Mouse (Mus musculus) liver, adult 2 months (tissue): ENCODE data around the gene Sp2. TPM values are rescaled to one million over a fixed set of nuclear protein-coding genes. Genes with fewer than 3 reads are reported as not detected.

ENCODE experiments used
- DNase-seq: peaks from one replicate; pipeline ENCODE4 v3.0.0-alpha.2; 2011; ENCODE audit warnings: low read depth, low spot score; ENCODE audit errors: extremely low read depth
- H3K27ac ChIP-seq: fragments of 200-500 bp; replicated peaks from 2 replicates; pipeline ENCODE4 v1.5.1; 2012; ENCODE audit warnings: low read depth, mild to moderate bottlenecking, control low read depth, inconsistent platforms, low read length; ENCODE audit not compliant: insufficient read depth
- H3K27me3 ChIP-seq: fragments of 200-500 bp; 2 replicates; pipeline ENCODE4 v1.6.1; 2012; ENCODE audit warnings: mild to moderate bottlenecking, moderate library complexity, low read length, inconsistent platforms; ENCODE audit not compliant: control insufficient read depth, insufficient read depth
- H3K36me3 ChIP-seq: fragments of 200-500 bp; 2 replicates; pipeline ENCODE4 v1.6.1; 2012; ENCODE audit warnings: low read length, inconsistent platforms; ENCODE audit not compliant: control insufficient read depth, insufficient read depth
- H3K4me1 ChIP-seq: fragments of 200-500 bp; 2 replicates; pipeline ENCODE4 v1.6.1; 2011; ENCODE audit warnings: low read length; ENCODE audit not compliant: control insufficient read depth, insufficient read depth
- H3K4me3 ChIP-seq: fragments of 200-500 bp; 2 replicates; pipeline ENCODE4 v1.5.1; 2011; ENCODE audit warnings: low read depth, mild to moderate bottlenecking, control low read depth, low read length, moderate library complexity; ENCODE audit not compliant: insufficient read depth
- H3K79me2 ChIP-seq: fragments of 200-500 bp; 2 replicates; pipeline ENCODE4 v1.6.1; 2012; ENCODE audit warnings: inconsistent platforms, mild to moderate bottlenecking, low read length, moderate library complexity; ENCODE audit not compliant: control insufficient read depth, insufficient read depth
- H3K9ac ChIP-seq: fragments of 200-500 bp; 2 replicates; pipeline ENCODE4 v1.6.1; 2012; ENCODE audit warnings: low read depth, mild to moderate bottlenecking, control low read depth, inconsistent platforms, low read length
- CTCF ChIP-seq: fragments of 200-500 bp; IDR thresholded peaks from 2 replicates; pipeline ENCODE4 v1.5.1; 2011; ENCODE audit warnings: low read depth, low read length, control low read depth
- POLR2A ChIP-seq: fragments of 200-500 bp; IDR thresholded peaks from 2 replicates; pipeline ENCODE4 v1.6.1; 2011; ENCODE audit warnings: low read length, control low read depth; ENCODE audit not compliant: insufficient read depth; ENCODE audit errors: extremely low read depth
- WGBS: fragments of 180-500 bp; shearing (Covaris S2); methylation state at CpG from one replicate; pipeline ENCODE4 v1.1.7; 2018; 5-methylcytosine and 5-hydroxymethylcytosine counted together
- polyA plus RNA-seq: library from polyadenylated mRNA; depleted of rRNA; stranded (reverse); fragments of >200 nt; gene quantifications from 2 replicates; pipeline ENCODE4 v1.2.3, GENCODE M21; 2012
- total RNA-seq: library from RNA; depleted of rRNA; stranded (reverse); fragments of >200 nt; gene quantifications from 2 replicates; pipeline ENCODE4 v1.2.3, GENCODE M21; 2014

Gene Sp2
- total and polyA plus RNA-seq, 2 experiments: 0.28 to 3.8 TPM

GRCm38 (mm10) chr11:97018583-97019344 lies 36.0 kb upstream of the Sp2 start:
- H3K79me2 ChIP-seq: no peaks in the 10 kb centered on the region
- no peak for DNase-seq
- no peaks in the 10 kb centered on the region; the same call in 1 of the 2 replicates for H3K4me1 ChIP-seq
- H3K9ac ChIP-seq: no peak overlapping the region
- 2% methylated on average over 62 of the region's 68 CpGs for WGBS
- no peak for TF ChIP-seq POLR2A
- TF ChIP-seq CTCF: no peak
- no peak overlapping the region; the same call in 1 of the 2 replicates for H3K4me3 ChIP-seq
- peaks cover 31% of the 10 kb centered on the region for H3K27me3 ChIP-seq
- no peaks in the 10 kb centered on the region for H3K36me3 ChIP-seq
- H3K27ac ChIP-seq: no peak overlapping the region

- Histone ChIP-seq H3K9ac (no peak overlapping the region), H3K27me3 (peaks cover 31% of the 10 kb centered on the region), H3K79me2 (no peaks in the 10 kb centered on the region), H3K36me3 (no peaks in the 10 kb centered on the region), H3K4me1 (no peaks in the 10 kb centered on the region; the same call in 1 of the 2 replicates), H3K27ac (no peak overlapping the region), H3K4me3 (no peak overlapping the region)
- TF ChIP-seq CTCF (no peak), POLR2A (no peak)
- 4% methylated on average over 36 of the region's 36 CpGs for WGBS
- DNase-seq: no peak
Measured at GRCm38 (mm10) chr11:97017696-97018582, 35.2 kb upstream of the Sp2 start.

- Histone ChIP-seq H3K9ac (no peak within 1 kb of the TSS), H3K36me3 (no peaks in the 10 kb centered on the region), H3K27me3 (peaks cover 20% of the 10 kb centered on the region), H3K27ac (no peak within 1 kb of the TSS), H3K4me3 (no peak within 1 kb of the TSS), H3K4me1 (no peaks in the 10 kb centered on the region), H3K79me2 (no peaks in the 10 kb centered on the region)
- TF ChIP-seq CTCF (no peak), POLR2A (no peak)
- 42% methylated on average over 8 of the region's 8 CpGs for WGBS
- DNase-seq: no peak
Measured at GRCm38 (mm10) chr11:97013121-97013670, 30.4 kb upstream of the Sp2 start, which contains the start of gene Sp6. TSS of gene Sp6 (plus strand) at chr11:97013394.

- DNase-seq: no peak
- Histone ChIP-seq H3K4me3 (no peak overlapping the region), H3K27me3 (peaks cover 3% of the 10 kb centered on the region; the same call in 1 of the 2 replicates), H3K9ac (no peak overlapping the region), H3K36me3 (no peaks in the 10 kb centered on the region), H3K4me1 (no peaks in the 10 kb centered on the region), H3K79me2 (no peaks in the 10 kb centered on the region), H3K27ac (no peak overlapping the region)
- no peak for TF ChIP-seq CTCF
- TF ChIP-seq POLR2A: no peak
- whole genome bisulfite sequencing: 58% methylated on average over 8 of the region's 8 CpGs
Measured at GRCm38 (mm10) chr11:97009198-97009790, 26.5 kb upstream of the Sp2 start.

- H3K27me3 ChIP-seq: peaks cover 3% of the 10 kb centered on the region; the same call in 1 of the 2 replicates
- 54% methylated on average over 9 of the region's 9 CpGs for WGBS
- H3K4me3 ChIP-seq: no peak overlapping the region
- no peaks in the 10 kb centered on the region for H3K4me1 ChIP-seq
- H3K9ac ChIP-seq: no peak overlapping the region
- DNase-seq: no peak
- H3K27ac ChIP-seq: no peak overlapping the region
- no peaks in the 10 kb centered on the region for H3K79me2 ChIP-seq
- H3K36me3 ChIP-seq: no peaks in the 10 kb centered on the region
- TF ChIP-seq POLR2A (no peak), CTCF (no peak)
Measured at GRCm38 (mm10) chr11:97007093-97007794, 24.5 kb upstream of the Sp2 start.
